Mouse (Mus musculus) embryonic fibroblast, embryonic 13.5 days (primary cell): ENCODE measurements around the gene Sh3bp1.

ENCODE experiments used
- CTCF ChIP-seq: IDR thresholded peaks from 2 replicates; pipeline ENCODE4 v1.5.1; 2011; ENCODE audit warnings: mild to moderate bottlenecking, control low read depth, low read length, moderate library complexity, borderline replicate concordance; ENCODE audit not compliant: insufficient read depth
- POLR2A ChIP-seq: IDR thresholded peaks from 2 replicates; pipeline ENCODE4 v1.6.1; 2011; ENCODE audit warnings: low read depth, mild to moderate bottlenecking, control low read depth, low read length, moderate library complexity

DNA sequence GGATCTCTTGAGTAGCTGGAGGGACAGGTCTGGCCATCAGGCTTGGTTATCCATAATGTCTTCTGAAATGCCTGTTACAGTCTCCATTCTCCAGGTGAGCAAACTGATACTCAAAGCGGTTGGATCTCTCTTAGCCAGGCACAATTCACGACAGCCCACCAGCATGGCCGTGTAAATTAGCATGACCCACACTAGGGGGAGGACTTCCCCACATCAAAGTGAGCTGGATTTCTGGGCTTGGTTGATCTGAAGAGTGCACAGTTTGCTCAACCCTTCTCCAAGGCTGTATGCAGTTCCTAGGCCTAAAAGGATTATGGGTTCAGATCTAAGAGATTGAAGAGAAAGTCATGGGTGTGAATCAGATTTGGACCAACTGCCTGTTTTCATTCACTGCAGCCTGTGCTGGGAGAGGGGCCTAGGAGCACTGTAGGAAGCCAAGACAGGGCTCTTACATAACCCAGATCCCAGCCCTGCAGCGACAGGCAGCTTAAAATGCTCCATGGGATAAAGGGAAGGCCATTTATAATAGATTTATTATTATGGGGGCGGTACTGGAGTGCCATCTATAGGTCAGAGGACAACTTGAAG, 27.5 kb upstream of the Sh3bp1 start:
- TF ChIP-seq POLR2A (no peak), CTCF (no peak)
